Mouse (Mus musculus) forebrain, embryonic 12.5 days (tissue): Measurements from ENCODE around the gene Scn8a. TPM values are rescaled to one million over a fixed set of nuclear protein-coding genes. Genes with fewer than 3 reads are reported as not detected.
A peak's percentile ranks its signal among the peaks of the same experiment; 100 is the strongest.

Experiments
- ATAC-seq: fragments of 200-750 bp; cut with Nextera tagmentation; 2 replicates; pipeline ENCODE4 v1.8.0; 2017; ENCODE audit warnings: moderate TSS enrichment; ENCODE audit not compliant: low FRiP score
- H3K27ac ChIP-seq: fragments of 300-500 bp; sonication (generic); 2 replicates; pipeline ENCODE4 v1.5.1; 2016; ENCODE audit warnings: mild to moderate bottlenecking
- H3K27me3 ChIP-seq: fragments of 300-500 bp; sonication (generic); 2 replicates; pipeline ENCODE4 v1.6.1; 2016; ENCODE audit warnings: mild to moderate bottlenecking
- H3K36me3 ChIP-seq: fragments of 300-500 bp; sonication (generic); replicated peaks from 2 replicates; pipeline ENCODE4 v1.6.1; 2016; ENCODE audit warnings: mild to moderate bottlenecking
- H3K4me1 ChIP-seq: fragments of 300-500 bp; sonication (generic); 2 replicates; pipeline ENCODE4 v1.6.1; 2016
- H3K4me2 ChIP-seq: fragments of 300-500 bp; sonication (generic); 2 replicates; pipeline ENCODE4 v1.6.1; 2016; ENCODE audit warnings: mild to moderate bottlenecking, moderate library complexity
- H3K4me3 ChIP-seq: fragments of 300-500 bp; sonication (generic); replicated peaks from 2 replicates; pipeline ENCODE4 v1.5.1; 2016; ENCODE audit warnings: mild to moderate bottlenecking
- H3K9ac ChIP-seq: fragments of 300-500 bp; sonication (generic); 2 replicates; pipeline ENCODE4 v1.6.1; 2016; ENCODE audit warnings: mild to moderate bottlenecking
- H3K9me3 ChIP-seq: fragments of 300-500 bp; sonication (generic); 2 replicates; pipeline ENCODE4 v1.6.1; 2016
- WGBS: fragments of 180-500 bp; shearing (Covaris S2); methylation state at CpG from one replicate; pipeline ENCODE4 v1.1.7; 2016; 5-methylcytosine and 5-hydroxymethylcytosine counted together
- polyA plus RNA-seq: library from polyadenylated mRNA; unstranded; fragments of >200 nt; fragmentation: Nextera tagmentation; extraction: Ambion mirVana; gene quantifications from 2 replicates; pipeline ENCODE4 v1.2.1, GENCODE M21; 2016

The Scn8a gene
- polyA plus RNA-seq, 1 experiment from 2014 or later, result 20.7 TPM

- peak; percentile 40 for ATAC-seq
- no peaks in the 10 kb centered on the region for H3K36me3 ChIP-seq
- WGBS, result under 1% methylated on average over 75 of the region's 96 CpGs
- H3K4me3 ChIP-seq, result peak within 1 kb of the TSS; percentile 88
- H3K4me2 ChIP-seq, result peak within 1 kb of the TSS; percentile 94
- H3K27me3 ChIP-seq, result peaks cover 25% of the 10 kb centered on the region
- H3K9ac ChIP-seq, result peak within 1 kb of the TSS; percentile 86
- peak within 1 kb of the TSS; percentile 85 for H3K27ac ChIP-seq
- H3K4me1 ChIP-seq, result peaks cover 63% of the 10 kb centered on the region
- H3K9me3 ChIP-seq, result no peaks in the 10 kb centered on the region
These were observed 208.4 kb downstream of the Scn8a start, which contains the start of gene Fignl2 for GRCm38 (mm10) chr15:101077813-101078730. TSS of gene Fignl2 (minus strand) at chr15:101078567.

GRCm38 (mm10) chr15:101078731-101079156 is 209.1 kb downstream of the Scn8a start:
- peak; percentile 58 for ATAC-seq
- Histone ChIP-seq H3K27me3 (peaks cover 25% of the 10 kb centered on the region), H3K9me3 (no peaks in the 10 kb centered on the region), H3K27ac (peak overlapping the region; percentile 85), H3K4me3 (peak overlapping the region; percentile 88), H3K9ac (peak overlapping the region; percentile 86), H3K36me3 (no peaks in the 10 kb centered on the region), H3K4me1 (peaks cover 63% of the 10 kb centered on the region), H3K4me2 (peak overlapping the region; percentile 94)
- under 1% methylated on average over 28 of the region's 30 CpGs for WGBS

GRCm38 (mm10) chr15:101080031-101080520 is 210.4 kb downstream of the Scn8a start:
- H3K27ac ChIP-seq, result no peak overlapping the region

GRCm38 (mm10) chr15:101081035-101081548 is 211.4 kb downstream of the Scn8a start:
- Histone ChIP-seq H3K9me3 (no peaks in the 10 kb centered on the region), H3K36me3 (no peaks in the 10 kb centered on the region), H3K4me2 (no peak overlapping the region), H3K4me3 (no peak overlapping the region), H3K27me3 (peaks cover 25% of the 10 kb centered on the region), H3K27ac (no peak overlapping the region), H3K9ac (no peak overlapping the region), H3K4me1 (peaks cover 48% of the 10 kb centered on the region)
- ATAC-seq, result no peak
- 80% methylated on average over 7 of the region's 7 CpGs for WGBS

More at GRCm38 (mm10) chr15:101080031-101080520, 210.4 kb downstream of the Scn8a start:
- Histone ChIP-seq H3K4me2 (no peak overlapping the region), H3K9ac (no peak overlapping the region), H3K36me3 (no peaks in the 10 kb centered on the region), H3K9me3 (no peaks in the 10 kb centered on the region), H3K27me3 (peaks cover 25% of the 10 kb centered on the region), H3K4me3 (no peak overlapping the region), H3K4me1 (peaks cover 58% of the 10 kb centered on the region)
- WGBS, result 70% methylated on average over 9 of the region's 9 CpGs
- ATAC-seq, result no peak

GRCm38 (mm10) chr15:101082236-101082635 is 212.6 kb downstream of the Scn8a start:
- Histone ChIP-seq H3K27ac (no peak overlapping the region), H3K4me3 (no peak overlapping the region), H3K4me1 (peaks cover 36% of the 10 kb centered on the region), H3K9ac (no peak overlapping the region), H3K27me3 (peaks cover 25% of the 10 kb centered on the region), H3K36me3 (no peaks in the 10 kb centered on the region), H3K9me3 (no peaks in the 10 kb centered on the region), H3K4me2 (no peak overlapping the region)
- ATAC-seq, result no peak
- 71% methylated on average over 4 of the region's 4 CpGs for WGBS

- Histone ChIP-seq H3K4me2 (no peak overlapping the region), H3K9me3 (no peaks in the 10 kb centered on the region), H3K4me1 (peaks cover 22% of the 10 kb centered on the region; the same call in 1 of the 2 replicates), H3K9ac (no peak overlapping the region), H3K36me3 (no peaks in the 10 kb centered on the region), H3K4me3 (no peak overlapping the region), H3K27ac (no peak overlapping the region), H3K27me3 (peaks cover 17% of the 10 kb centered on the region; the same call in 1 of the 2 replicates)
- WGBS, result 90% methylated on average over 10 of the region's 10 CpGs
- no peak for ATAC-seq
These were observed 214.8 kb downstream of the Scn8a start for GRCm38 (mm10) chr15:101084499-101084898.

- H3K4me3 ChIP-seq, result no peak overlapping the region
- H3K9me3 ChIP-seq, result no peaks in the 10 kb centered on the region
- ATAC-seq, result no peak
- no peaks in the 10 kb centered on the region for H3K36me3 ChIP-seq
- peaks cover 6% of the 10 kb centered on the region; the same call in 1 of the 2 replicates for H3K27me3 ChIP-seq
- H3K9ac ChIP-seq, result no peak overlapping the region
- peaks cover 11% of the 10 kb centered on the region; the same call in 1 of the 2 replicates for H3K4me1 ChIP-seq
- no peak overlapping the region for H3K4me2 ChIP-seq
- 75% methylated on average over 9 of the region's 9 CpGs for WGBS
- no peak overlapping the region for H3K27ac ChIP-seq
These were observed 216.8 kb downstream of the Scn8a start for GRCm38 (mm10) chr15:101086451-101086850.

GRCm38 (mm10) chr15:101086956-101087355 is 217.3 kb downstream of the Scn8a start:
- Histone ChIP-seq H3K4me3 (no peak overlapping the region), H3K27me3 (peaks cover 9% of the 10 kb centered on the region), H3K27ac (no peak overlapping the region), H3K9ac (no peak overlapping the region), H3K4me1 (peaks cover 9% of the 10 kb centered on the region; the same call in 1 of the 2 replicates), H3K36me3 (no peaks in the 10 kb centered on the region), H3K4me2 (no peak overlapping the region), H3K9me3 (no peaks in the 10 kb centered on the region)
- no peak for ATAC-seq
- WGBS, result 78% methylated on average over 3 of the region's 3 CpGs

- Histone ChIP-seq H3K27me3 (peaks cover 15% of the 10 kb centered on the region), H3K4me3 (no peak overlapping the region), H3K4me1 (peaks cover 22% of the 10 kb centered on the region), H3K27ac (no peak overlapping the region), H3K9me3 (no peaks in the 10 kb centered on the region), H3K4me2 (no peak overlapping the region), H3K36me3 (no peaks in the 10 kb centered on the region), H3K9ac (no peak overlapping the region)
- ATAC-seq, result no peak
- 51% methylated on average over 4 of the region's 4 CpGs for WGBS
These were observed 218.6 kb downstream of the Scn8a start for GRCm38 (mm10) chr15:101088291-101088690.

GRCm38 (mm10) chr15:101091551-101091950 is 221.9 kb downstream of the Scn8a start:
- H3K4me1 ChIP-seq, result peaks cover 35% of the 10 kb centered on the region

GRCm38 (mm10) chr15:101092121-101092828 is 222.6 kb downstream of the Scn8a start:
- Histone ChIP-seq H3K4me1 (peaks cover 37% of the 10 kb centered on the region), H3K27ac (peak overlapping the region; percentile 66), H3K27me3 (peaks cover 37% of the 10 kb centered on the region), H3K9me3 (no peaks in the 10 kb centered on the region), H3K9ac (0 out of 2 replicates have a peak overlapping the region, but pooled peaks have one; percentile 29), H3K4me2 (peak overlapping the region; percentile 38), H3K4me3 (no peak overlapping the region; the same call in 1 of the 2 replicates), H3K36me3 (no peaks in the 10 kb centered on the region)
- ATAC-seq, result peak; percentile 60
- 20% methylated on average over 14 of the region's 14 CpGs for WGBS

More at GRCm38 (mm10) chr15:101091551-101091950, 221.9 kb downstream of the Scn8a start:
- Histone ChIP-seq H3K4me2 (no peak overlapping the region), H3K27me3 (peaks cover 29% of the 10 kb centered on the region), H3K4me3 (no peak overlapping the region), H3K27ac (no peak overlapping the region), H3K9ac (no peak overlapping the region), H3K36me3 (no peaks in the 10 kb centered on the region), H3K9me3 (no peaks in the 10 kb centered on the region)
- no peak for ATAC-seq
- WGBS, result 95% methylated on average over 8 of the region's 8 CpGs
